Mouse (Mus musculus): ENCODE results near the gene Tenm3. TPM values are rescaled to one million over a fixed set of nuclear protein-coding genes. Genes with fewer than 3 reads are reported as not detected.

Tenm3 gene
- polyA plus RNA-seq, 1 experiment from 2014 or later, result 48.5 TPM

GRCm38 (mm10) chr8:48755492-48755891 lies 88.3 kb downstream of the Tenm3 start:
- H3K4me3 ChIP-seq, result no peak overlapping the region
- no peaks in the 10 kb centered on the region for H3K27me3 ChIP-seq (ENCODE audit: low read depth, poor library complexity, severe bottlenecking)
- 0 out of 2 replicates have a peak, but pooled peaks cover 2% of the 10 kb centered on the region for H3K4me1 ChIP-seq
- H3K36me3 ChIP-seq, result no peaks in the 10 kb centered on the region
- DNase-seq (ENCODE audit: low spot score), result no peak
- no peaks in the 10 kb centered on the region for H3K9me3 ChIP-seq (replicated peaks)
- H3K27ac ChIP-seq, result no peak overlapping the region
- 74% methylated on average over 7 of the region's 7 CpGs for WGBS

GRCm38 (mm10) chr8:48754959-48755358 lies 88.8 kb downstream of the Tenm3 start:
- 87% methylated on average over 2 of the region's 2 CpGs for WGBS
- no peaks in the 10 kb centered on the region for H3K27me3 ChIP-seq (ENCODE audit: low read depth, poor library complexity, severe bottlenecking)

GRCm38 (mm10) chr8:48751965-48752364 lies 91.8 kb downstream of the Tenm3 start:
- H3K4me1 ChIP-seq, result 0 out of 2 replicates have a peak, but pooled peaks cover 2% of the 10 kb centered on the region
- H3K36me3 ChIP-seq, result no peaks in the 10 kb centered on the region
- no peak overlapping the region for H3K27ac ChIP-seq
- DNase-seq (ENCODE audit: low spot score), result no peak
- H3K9me3 ChIP-seq (replicated peaks), result no peaks in the 10 kb centered on the region
- no peaks in the 10 kb centered on the region for H3K27me3 ChIP-seq (ENCODE audit: low read depth, poor library complexity, severe bottlenecking)
- WGBS, result 82% methylated on average over 5 of the region's 5 CpGs
- no peak overlapping the region for H3K4me3 ChIP-seq

More at GRCm38 (mm10) chr8:48754959-48755358, 88.8 kb downstream of the Tenm3 start:
- no peak overlapping the region for H3K4me3 ChIP-seq
- H3K36me3 ChIP-seq, result no peaks in the 10 kb centered on the region
- no peaks in the 10 kb centered on the region for H3K9me3 ChIP-seq (replicated peaks)
- H3K4me1 ChIP-seq, result 0 out of 2 replicates have a peak, but pooled peaks cover 2% of the 10 kb centered on the region
- no peak overlapping the region for H3K27ac ChIP-seq
- DNase-seq (ENCODE audit: low spot score), result no peak

- Histone ChIP-seq H3K4me3 (no peak overlapping the region), H3K9me3 (replicated peaks) (no peaks in the 10 kb centered on the region), H3K4me1 (no peaks in the 10 kb centered on the region), H3K27ac (no peak overlapping the region), H3K36me3 (no peaks in the 10 kb centered on the region), H3K27me3 (ENCODE audit: low read depth, poor library complexity, severe bottlenecking) (no peaks in the 10 kb centered on the region)
- no peak for DNase-seq (ENCODE audit: low spot score)
- WGBS, result 64% methylated on average over 13 of the region's 13 CpGs
These were observed 95.2 kb downstream of the Tenm3 start for GRCm38 (mm10) chr8:48748503-48749059.

GRCm38 (mm10) chr8:48743912-48744311 lies 99.8 kb downstream of the Tenm3 start:
- Histone ChIP-seq H3K27me3 (ENCODE audit: low read depth, poor library complexity, severe bottlenecking) (no peaks in the 10 kb centered on the region), H3K9me3 (replicated peaks) (no peaks in the 10 kb centered on the region), H3K27ac (no peak overlapping the region), H3K4me3 (no peak overlapping the region), H3K4me1 (peaks cover 17% of the 10 kb centered on the region), H3K36me3 (no peaks in the 10 kb centered on the region)
- DNase-seq (ENCODE audit: low spot score), result no peak
- WGBS, result 86% methylated on average over 4 of the region's 4 CpGs

GRCm38 (mm10) chr8:48742741-48743140 lies 101.0 kb downstream of the Tenm3 start:
- WGBS, result 92% methylated on average over 6 of the region's 6 CpGs

GRCm38 (mm10) chr8:48740951-48741350 lies 102.8 kb downstream of the Tenm3 start:
- WGBS, result 76% methylated on average over 11 of the region's 11 CpGs
- Histone ChIP-seq H3K27me3 (ENCODE audit: low read depth, poor library complexity, severe bottlenecking) (no peaks in the 10 kb centered on the region), H3K36me3 (no peaks in the 10 kb centered on the region), H3K27ac (no peak overlapping the region), H3K4me1 (peaks cover 25% of the 10 kb centered on the region), H3K9me3 (replicated peaks) (no peaks in the 10 kb centered on the region), H3K4me3 (no peak overlapping the region)
- DNase-seq (ENCODE audit: low spot score), result no peak

More at GRCm38 (mm10) chr8:48742741-48743140, 101.0 kb downstream of the Tenm3 start:
- no peaks in the 10 kb centered on the region for H3K9me3 ChIP-seq (replicated peaks)
- peaks cover 19% of the 10 kb centered on the region for H3K4me1 ChIP-seq
- DNase-seq (ENCODE audit: low spot score), result no peak
- no peak overlapping the region for H3K27ac ChIP-seq
- H3K4me3 ChIP-seq, result no peak overlapping the region
- no peaks in the 10 kb centered on the region for H3K27me3 ChIP-seq (ENCODE audit: low read depth, poor library complexity, severe bottlenecking)
- H3K36me3 ChIP-seq, result no peaks in the 10 kb centered on the region

- no peak overlapping the region for H3K4me3 ChIP-seq
- DNase-seq (ENCODE audit: low spot score), result no peak
- 82% methylated on average over 23 of the region's 23 CpGs for WGBS
- no peaks in the 10 kb centered on the region for H3K9me3 ChIP-seq (replicated peaks)
- H3K27ac ChIP-seq, result no peak overlapping the region
- no peaks in the 10 kb centered on the region for H3K36me3 ChIP-seq
- H3K4me1 ChIP-seq, result peaks cover 25% of the 10 kb centered on the region
- H3K27me3 ChIP-seq (ENCODE audit: low read depth, poor library complexity, severe bottlenecking), result no peaks in the 10 kb centered on the region
These were observed 103.4 kb downstream of the Tenm3 start for GRCm38 (mm10) chr8:48740147-48740881.

- DNase-seq (ENCODE audit: low spot score), result no peak
- Histone ChIP-seq H3K9me3 (replicated peaks) (no peaks in the 10 kb centered on the region), H3K36me3 (no peaks in the 10 kb centered on the region), H3K27me3 (ENCODE audit: low read depth, poor library complexity, severe bottlenecking) (no peaks in the 10 kb centered on the region), H3K4me3 (no peak overlapping the region), H3K27ac (no peak overlapping the region), H3K4me1 (peaks cover 6% of the 10 kb centered on the region; the same call in 1 of the 2 replicates)
- 80% methylated on average over 10 of the region's 10 CpGs for WGBS
These were observed 110.0 kb downstream of the Tenm3 start for GRCm38 (mm10) chr8:48733731-48734130.

GRCm38 (mm10) chr8:48733057-48733456 lies 110.7 kb downstream of the Tenm3 start:
- H3K9me3 ChIP-seq (replicated peaks), result no peaks in the 10 kb centered on the region
- no peak for DNase-seq (ENCODE audit: low spot score)
- H3K36me3 ChIP-seq, result no peaks in the 10 kb centered on the region
- H3K27ac ChIP-seq, result no peak overlapping the region
- WGBS, result 58% methylated on average over 4 of the region's 4 CpGs
- no peak overlapping the region for H3K4me3 ChIP-seq
- H3K4me1 ChIP-seq, result peaks cover 6% of the 10 kb centered on the region; the same call in 1 of the 2 replicates
- no peaks in the 10 kb centered on the region for H3K27me3 ChIP-seq (ENCODE audit: low read depth, poor library complexity, severe bottlenecking)

GRCm38 (mm10) chr8:48730701-48731100 lies 113.0 kb downstream of the Tenm3 start:
- H3K36me3 ChIP-seq, result no peaks in the 10 kb centered on the region
- 86% methylated on average over 6 of the region's 6 CpGs for WGBS
- no peak overlapping the region for H3K27ac ChIP-seq
- H3K4me1 ChIP-seq, result 0 out of 2 replicates have a peak, but pooled peaks cover 1% of the 10 kb centered on the region
- no peaks in the 10 kb centered on the region for H3K9me3 ChIP-seq (replicated peaks)
- H3K27me3 ChIP-seq (ENCODE audit: low read depth, poor library complexity, severe bottlenecking), result no peaks in the 10 kb centered on the region
- no peak overlapping the region for H3K4me3 ChIP-seq
- DNase-seq (ENCODE audit: low spot score), result no peak

- no peak for DNase-seq (ENCODE audit: low spot score)
- H3K4me3 ChIP-seq, result no peak overlapping the region
- no peak overlapping the region for H3K27ac ChIP-seq
- 86% methylated on average over 21 of the region's 21 CpGs for WGBS
- no peaks in the 10 kb centered on the region for H3K9me3 ChIP-seq (replicated peaks)
- H3K4me1 ChIP-seq, result peaks cover 16% of the 10 kb centered on the region
- no peaks in the 10 kb centered on the region for H3K36me3 ChIP-seq
- H3K27me3 ChIP-seq (ENCODE audit: low read depth, poor library complexity, severe bottlenecking), result no peaks in the 10 kb centered on the region
These were observed 114.7 kb downstream of the Tenm3 start for GRCm38 (mm10) chr8:48728833-48729690.

- Histone ChIP-seq H3K27ac (no peak overlapping the region), H3K9me3 (replicated peaks) (no peaks in the 10 kb centered on the region), H3K4me1 (peaks cover 19% of the 10 kb centered on the region), H3K27me3 (ENCODE audit: low read depth, poor library complexity, severe bottlenecking) (no peaks in the 10 kb centered on the region), H3K36me3 (no peaks in the 10 kb centered on the region), H3K4me3 (no peak overlapping the region)
- DNase-seq (ENCODE audit: low spot score), result no peak
- 97% methylated on average over 6 of the region's 6 CpGs for WGBS
These were observed 115.7 kb downstream of the Tenm3 start for GRCm38 (mm10) chr8:48728006-48728405.
